Mouse (Mus musculus): ENCODE data around the gene Zdhhc7. TPM values are rescaled to one million over a fixed set of nuclear protein-coding genes. Genes with fewer than 3 reads are reported as not detected.

The Zdhhc7 gene
- polyA plus RNA-seq, 1 experiment from 2014 or later = 34.5 TPM

GRCm38 (mm10) chr8:120057078-120057477 is 44.2 kb downstream of the Zdhhc7 start:
- WGBS = 80% methylated on average over 2 of the region's 2 CpGs
- H3K36me3 ChIP-seq = no peaks in the 10 kb centered on the region
- DNase-seq (ENCODE audit: low spot score) = no peak

GRCm38 (mm10) chr8:120054833-120055232 is 46.4 kb downstream of the Zdhhc7 start:
- no peak overlapping the region for H3K4me3 ChIP-seq
- H3K27ac ChIP-seq (replicated peaks) = no peak overlapping the region
- no peaks in the 10 kb centered on the region for H3K36me3 ChIP-seq
- DNase-seq (ENCODE audit: low spot score) = no peak
- no peaks in the 10 kb centered on the region for H3K4me1 ChIP-seq
- no peaks in the 10 kb centered on the region for H3K27me3 ChIP-seq (ENCODE audit: low read depth, poor library complexity, severe bottlenecking)
- peaks cover 8% of the 10 kb centered on the region; the same call in 1 of the 2 replicates for H3K9me3 ChIP-seq (replicated peaks)
- 92% methylated on average over 3 of the region's 3 CpGs for WGBS

More at GRCm38 (mm10) chr8:120057078-120057477, 44.2 kb downstream of the Zdhhc7 start:
- no peak overlapping the region for H3K27ac ChIP-seq (replicated peaks)
- H3K9me3 ChIP-seq (replicated peaks) = peaks cover 8% of the 10 kb centered on the region; the same call in 1 of the 2 replicates
- no peaks in the 10 kb centered on the region for H3K27me3 ChIP-seq (ENCODE audit: low read depth, poor library complexity, severe bottlenecking)
- no peaks in the 10 kb centered on the region for H3K4me1 ChIP-seq
- H3K4me3 ChIP-seq = no peak overlapping the region

GRCm38 (mm10) chr8:120052318-120052717 is 49.0 kb downstream of the Zdhhc7 start:
- no peak overlapping the region for H3K27ac ChIP-seq (replicated peaks)

GRCm38 (mm10) chr8:120051908-120052307 is 49.4 kb downstream of the Zdhhc7 start:
- Histone ChIP-seq H3K36me3 (no peaks in the 10 kb centered on the region), H3K9me3 (replicated peaks) (peaks cover 8% of the 10 kb centered on the region; the same call in 1 of the 2 replicates), H3K27ac (replicated peaks) (no peak overlapping the region), H3K27me3 (ENCODE audit: low read depth, poor library complexity, severe bottlenecking) (no peaks in the 10 kb centered on the region), H3K4me1 (no peaks in the 10 kb centered on the region; the same call in 1 of the 2 replicates), H3K4me3 (no peak overlapping the region)
- WGBS = 91% methylated on average over 4 of the region's 4 CpGs
- no peak for DNase-seq (ENCODE audit: low spot score)

More at GRCm38 (mm10) chr8:120052318-120052717, 49.0 kb downstream of the Zdhhc7 start:
- H3K9me3 ChIP-seq (replicated peaks) = peaks cover 8% of the 10 kb centered on the region; the same call in 1 of the 2 replicates
- no peaks in the 10 kb centered on the region for H3K4me1 ChIP-seq
- WGBS = 89% methylated on average over 8 of the region's 8 CpGs
- H3K36me3 ChIP-seq = no peaks in the 10 kb centered on the region
- no peak for DNase-seq (ENCODE audit: low spot score)
- H3K4me3 ChIP-seq = no peak overlapping the region
- H3K27me3 ChIP-seq (ENCODE audit: low read depth, poor library complexity, severe bottlenecking) = no peaks in the 10 kb centered on the region

- peaks cover 7% of the 10 kb centered on the region for H3K4me1 ChIP-seq
- 85% methylated on average over 4 of the region's 4 CpGs for WGBS
- no peak for DNase-seq (ENCODE audit: low spot score)
- no peak overlapping the region for H3K27ac ChIP-seq (replicated peaks)
- H3K27me3 ChIP-seq (ENCODE audit: low read depth, poor library complexity, severe bottlenecking) = no peaks in the 10 kb centered on the region
- H3K4me3 ChIP-seq = no peak overlapping the region
- H3K9me3 ChIP-seq (replicated peaks) = peaks cover 1% of the 10 kb centered on the region; the same call in 1 of the 2 replicates
- no peaks in the 10 kb centered on the region for H3K36me3 ChIP-seq
These were observed 50.3 kb downstream of the Zdhhc7 start for GRCm38 (mm10) chr8:120051006-120051405.

GRCm38 (mm10) chr8:120050376-120050775 is 50.9 kb downstream of the Zdhhc7 start:
- peaks cover 7% of the 10 kb centered on the region for H3K4me1 ChIP-seq
- no peak overlapping the region for H3K4me3 ChIP-seq
- 88% methylated on average over 10 of the region's 10 CpGs for WGBS
- no peaks in the 10 kb centered on the region for H3K36me3 ChIP-seq
- no peak overlapping the region for H3K27ac ChIP-seq (replicated peaks)
- H3K9me3 ChIP-seq (replicated peaks) = no peaks in the 10 kb centered on the region
- DNase-seq (ENCODE audit: low spot score) = no peak
- no peaks in the 10 kb centered on the region for H3K27me3 ChIP-seq (ENCODE audit: low read depth, poor library complexity, severe bottlenecking)

- Histone ChIP-seq H3K9me3 (replicated peaks) (no peaks in the 10 kb centered on the region), H3K27me3 (ENCODE audit: low read depth, poor library complexity, severe bottlenecking) (no peaks in the 10 kb centered on the region), H3K4me1 (peaks cover 7% of the 10 kb centered on the region), H3K27ac (replicated peaks) (no peak overlapping the region), H3K36me3 (no peaks in the 10 kb centered on the region), H3K4me3 (no peak overlapping the region)
- DNase-seq (ENCODE audit: low spot score) = no peak
- WGBS = 84% methylated on average over 13 of the region's 13 CpGs
These were observed 51.3 kb downstream of the Zdhhc7 start for GRCm38 (mm10) chr8:120049949-120050348.

- WGBS = 73% methylated on average over 14 of the region's 14 CpGs
- H3K9me3 ChIP-seq (replicated peaks) = no peaks in the 10 kb centered on the region
- H3K27ac ChIP-seq (replicated peaks) = peak overlapping the region; percentile 63
- H3K27me3 ChIP-seq (ENCODE audit: low read depth, poor library complexity, severe bottlenecking) = no peaks in the 10 kb centered on the region
- H3K4me1 ChIP-seq = peaks cover 7% of the 10 kb centered on the region
- no peak overlapping the region for H3K4me3 ChIP-seq
- H3K36me3 ChIP-seq = no peaks in the 10 kb centered on the region
- DNase-seq (ENCODE audit: low spot score) = no peak
These were observed 54.8 kb downstream of the Zdhhc7 start for GRCm38 (mm10) chr8:120046258-120047020.

GRCm38 (mm10) chr8:120045471-120045870 is 55.8 kb downstream of the Zdhhc7 start:
- 71% methylated on average over 5 of the region's 5 CpGs for WGBS
- no peaks in the 10 kb centered on the region for H3K27me3 ChIP-seq (ENCODE audit: low read depth, poor library complexity, severe bottlenecking)
- H3K4me3 ChIP-seq = no peak overlapping the region
- DNase-seq (ENCODE audit: low spot score) = no peak
- H3K36me3 ChIP-seq = no peaks in the 10 kb centered on the region
- H3K9me3 ChIP-seq (replicated peaks) = no peaks in the 10 kb centered on the region
- peaks cover 7% of the 10 kb centered on the region for H3K4me1 ChIP-seq
- no peak overlapping the region for H3K27ac ChIP-seq (replicated peaks)

GRCm38 (mm10) chr8:120044907-120045306 is 56.4 kb downstream of the Zdhhc7 start:
- no peaks in the 10 kb centered on the region for H3K36me3 ChIP-seq
- no peak overlapping the region for H3K27ac ChIP-seq (replicated peaks)
- no peak for DNase-seq (ENCODE audit: low spot score)
- peaks cover 8% of the 10 kb centered on the region for H3K4me1 ChIP-seq
- no peak overlapping the region for H3K4me3 ChIP-seq
- H3K9me3 ChIP-seq (replicated peaks) = no peaks in the 10 kb centered on the region
- 93% methylated on average over 8 of the region's 8 CpGs for WGBS
- H3K27me3 ChIP-seq (ENCODE audit: low read depth, poor library complexity, severe bottlenecking) = no peaks in the 10 kb centered on the region

GRCm38 (mm10) chr8:120042542-120043312 is 58.6 kb downstream of the Zdhhc7 start:
- Histone ChIP-seq H3K27me3 (ENCODE audit: low read depth, poor library complexity, severe bottlenecking) (no peaks in the 10 kb centered on the region), H3K4me3 (no peak overlapping the region), H3K4me1 (peaks cover 25% of the 10 kb centered on the region), H3K36me3 (no peaks in the 10 kb centered on the region), H3K27ac (replicated peaks) (no peak overlapping the region), H3K9me3 (replicated peaks) (no peaks in the 10 kb centered on the region)
- WGBS = 78% methylated on average over 10 of the region's 10 CpGs
- no peak for DNase-seq (ENCODE audit: low spot score)

GRCm38 (mm10) chr8:120040861-120041260 is 60.4 kb downstream of the Zdhhc7 start:
- no peaks in the 10 kb centered on the region for H3K27me3 ChIP-seq (ENCODE audit: low read depth, poor library complexity, severe bottlenecking)
- no peaks in the 10 kb centered on the region for H3K36me3 ChIP-seq
- H3K4me1 ChIP-seq = peaks cover 33% of the 10 kb centered on the region
- no peak overlapping the region for H3K27ac ChIP-seq (replicated peaks)
- no peak overlapping the region for H3K4me3 ChIP-seq
- DNase-seq (ENCODE audit: low spot score) = no peak
- 71% methylated on average over 1 of the region's 1 CpGs for WGBS
- no peaks in the 10 kb centered on the region for H3K9me3 ChIP-seq (replicated peaks)

All from midbrain, embryonic 10.5 days (tissue).